Mouse (Mus musculus): Measurements from ENCODE around the gene Lrfn4.

Lrfn4 gene

GRCm38 (mm10) chr19:4615151-4616093, at the start of gene Lrfn4:
Gene Lrfn4, minus strand, starts transcription at chr19:4615667.
- peak; percentile 92 for DNase-seq

- peak; percentile 38 for DNase-seq
These were observed 42.7 kb upstream of the Lrfn4 start for GRCm38 (mm10) chr19:4658156-4658555.

GRCm38 (mm10) chr19:4646917-4647492, 31.5 kb upstream of the Lrfn4 start:
- no peak for DNase-seq

GRCm38 (mm10) chr19:4644271-4644670, 28.8 kb upstream of the Lrfn4 start:
- peak; percentile 63 for DNase-seq

- no peak for DNase-seq
These were observed 20.5 kb upstream of the Lrfn4 start for GRCm38 (mm10) chr19:4635986-4636385.

- DNase-seq: peak; percentile 81
These were observed 13.4 kb upstream of the Lrfn4 start for GRCm38 (mm10) chr19:4628819-4629218.

- DNase-seq: no peak
These were observed 10.5 kb upstream of the Lrfn4 start for GRCm38 (mm10) chr19:4625829-4626535.

- DNase-seq: peak; percentile 88
These were observed 9.8 kb upstream of the Lrfn4 start, which contains the start of gene Rce1 for GRCm38 (mm10) chr19:4625179-4625828. Gene Rce1, minus strand, starts transcription at chr19:4625641.

GRCm38 (mm10) chr19:4624406-4625178, 9.1 kb upstream of the Lrfn4 start:
- no peak for DNase-seq

GRCm38 (mm10) chr19:4624006-4624405, 8.5 kb upstream of the Lrfn4 start:
- no peak for DNase-seq

GRCm38 (mm10) chr19:4623419-4623818, 8.0 kb upstream of the Lrfn4 start:
- DNase-seq: peak; percentile 45

- DNase-seq: peak; percentile 25
These were observed 7.3 kb upstream of the Lrfn4 start for GRCm38 (mm10) chr19:4622780-4623179.

- DNase-seq: peak; percentile 15
These were observed 5.3 kb upstream of the Lrfn4 start for GRCm38 (mm10) chr19:4620721-4621120.

- DNase-seq: peak; percentile 49
These were observed 4.0 kb upstream of the Lrfn4 start for GRCm38 (mm10) chr19:4619461-4619860.

- DNase-seq: no peak
These were observed 2.7 kb upstream of the Lrfn4 start for GRCm38 (mm10) chr19:4618183-4618582.

- peak; percentile 59 for DNase-seq
These were observed 1.1 kb upstream of the Lrfn4 start for GRCm38 (mm10) chr19:4616546-4616945.

- DNase-seq: peak; percentile 71
These were observed 939 bp downstream of the Lrfn4 start for GRCm38 (mm10) chr19:4614305-4615150.

GRCm38 (mm10) chr19:4613464-4614304, 1.8 kb downstream of the Lrfn4 start:
- peak; percentile 59 for DNase-seq

- peak; percentile 57 for DNase-seq
These were observed 3.1 kb downstream of the Lrfn4 start for GRCm38 (mm10) chr19:4612181-4612961.

Measured in cerebellum, adult 9-11 months (tissue).